Mouse (Mus musculus) brown adipose tissue, adult 24 weeks (tissue): ENCODE results near the gene Plet1. TPM values are rescaled to one million over a fixed set of nuclear protein-coding genes. Genes with fewer than 3 reads are reported as not detected.

ENCODE experiments used
- H3K27ac ChIP-seq: fragments of 200-500 bp; replicated peaks from 2 replicates; pipeline ENCODE4 v1.5.1; 2012; ENCODE audit warnings: low read depth, mild to moderate bottlenecking, low read length
- H3K4me1 ChIP-seq: fragments of 200-500 bp; 2 replicates; pipeline ENCODE4 v1.6.1; 2012; ENCODE audit warnings: low read length, mixed read lengths; ENCODE audit not compliant: control insufficient read depth, insufficient read depth, insufficient read length
- H3K4me3 ChIP-seq: fragments of 200-500 bp; 2 replicates; pipeline ENCODE4 v1.5.1; 2012; ENCODE audit warnings: low read depth, mild to moderate bottlenecking, low read length, moderate library complexity; ENCODE audit not compliant: insufficient read depth
- polyA plus RNA-seq: library from polyadenylated mRNA; stranded (reverse); fragments of >200 nt; gene quantifications from 2 replicates; pipeline ENCODE4 v1.2.4, GENCODE M21; 2012; ENCODE audit not compliant: missing spikeins, insufficient read depth, insufficient read length

Gene Plet1
- polyA plus RNA-seq, 1 experiment: not detected

GRCm38 (mm10) chr9:50500974-50501501 lies 6.7 kb downstream of the Plet1 start:
- H3K4me3 ChIP-seq: peak overlapping the region; percentile 52
- no peak overlapping the region for H3K27ac ChIP-seq
- H3K4me1 ChIP-seq: 0 out of 2 replicates have a peak, but pooled peaks cover 4% of the 10 kb centered on the region

- Histone ChIP-seq H3K4me3 (no peak overlapping the region), H3K4me1 (peaks cover 4% of the 10 kb centered on the region; the same call in 1 of the 2 replicates), H3K27ac (no peak overlapping the region)
Measured at GRCm38 (mm10) chr9:50502949-50503348, 8.6 kb downstream of the Plet1 start.

GRCm38 (mm10) chr9:50505405-50505804 lies 11.1 kb downstream of the Plet1 start:
- Histone ChIP-seq H3K4me1 (peaks cover 4% of the 10 kb centered on the region; the same call in 1 of the 2 replicates), H3K27ac (no peak overlapping the region), H3K4me3 (no peak overlapping the region)

- H3K4me1 ChIP-seq: peaks cover 4% of the 10 kb centered on the region; the same call in 1 of the 2 replicates
- H3K27ac ChIP-seq: peak overlapping the region; percentile 49
- peak overlapping the region; percentile 9; the same call in 1 of the 2 replicates for H3K4me3 ChIP-seq
Measured at GRCm38 (mm10) chr9:50507570-50507969, 13.2 kb downstream of the Plet1 start.

- no peak overlapping the region for H3K4me3 ChIP-seq
- H3K27ac ChIP-seq: no peak overlapping the region
- no peaks in the 10 kb centered on the region for H3K4me1 ChIP-seq
Measured at GRCm38 (mm10) chr9:50515462-50515861, 21.1 kb downstream of the Plet1 start.

- no peak overlapping the region for H3K4me3 ChIP-seq
- H3K4me1 ChIP-seq: no peaks in the 10 kb centered on the region
- H3K27ac ChIP-seq: no peak overlapping the region
Measured at GRCm38 (mm10) chr9:50518781-50519180, 24.5 kb downstream of the Plet1 start.

GRCm38 (mm10) chr9:50520748-50521147 lies 26.4 kb downstream of the Plet1 start:
- H3K4me3 ChIP-seq: no peak overlapping the region
- H3K27ac ChIP-seq: no peak overlapping the region
- no peaks in the 10 kb centered on the region; the same call in none of the 2 replicates for H3K4me1 ChIP-seq

GRCm38 (mm10) chr9:50521562-50521961 lies 27.2 kb downstream of the Plet1 start:
- Histone ChIP-seq H3K27ac (no peak overlapping the region), H3K4me3 (no peak overlapping the region), H3K4me1 (peaks cover under 1% of the 10 kb centered on the region)

- no peak overlapping the region for H3K27ac ChIP-seq
- H3K4me1 ChIP-seq: peaks cover 8% of the 10 kb centered on the region
- H3K4me3 ChIP-seq: no peak overlapping the region
Measured at GRCm38 (mm10) chr9:50522574-50522973, 28.2 kb downstream of the Plet1 start.

- Histone ChIP-seq H3K4me1 (peaks cover 9% of the 10 kb centered on the region), H3K27ac (peak overlapping the region; percentile 82), H3K4me3 (no peak overlapping the region)
Measured at GRCm38 (mm10) chr9:50524936-50525335, 30.6 kb downstream of the Plet1 start.

- Histone ChIP-seq H3K4me1 (peaks cover 9% of the 10 kb centered on the region), H3K27ac (peak overlapping the region; percentile 61; the same call in 1 of the 2 replicates), H3K4me3 (no peak overlapping the region)
Measured at GRCm38 (mm10) chr9:50525585-50525984, 31.3 kb downstream of the Plet1 start.

GRCm38 (mm10) chr9:50527860-50528259 lies 33.5 kb downstream of the Plet1 start:
- Histone ChIP-seq H3K4me1 (peaks cover 9% of the 10 kb centered on the region), H3K27ac (peak overlapping the region; percentile 10; the same call in 1 of the 2 replicates), H3K4me3 (peak overlapping the region; percentile 95)

- Histone ChIP-seq H3K27ac (peak within 1 kb of the TSS; percentile 96), H3K4me3 (peak within 1 kb of the TSS; percentile 95), H3K4me1 (peaks cover 9% of the 10 kb centered on the region)
Measured at GRCm38 (mm10) chr9:50528293-50528892, 34.1 kb downstream of the Plet1 start, which contains the start of gene Pts. Gene Pts (minus strand): TSS chr9:50528724.

- Histone ChIP-seq H3K4me1 (peaks cover 9% of the 10 kb centered on the region), H3K4me3 (no peak overlapping the region), H3K27ac (no peak overlapping the region)
Measured at GRCm38 (mm10) chr9:50530890-50531289, 36.6 kb downstream of the Plet1 start.

- peak overlapping the region; percentile 41; the same call in 1 of the 2 replicates for H3K27ac ChIP-seq
Measured at GRCm38 (mm10) chr9:50533328-50533727, 39.0 kb downstream of the Plet1 start.

GRCm38 (mm10) chr9:50533791-50534190 lies 39.5 kb downstream of the Plet1 start:
- Histone ChIP-seq H3K27ac (no peak overlapping the region), H3K4me3 (no peak overlapping the region), H3K4me1 (no peaks in the 10 kb centered on the region)

More at GRCm38 (mm10) chr9:50533328-50533727, 39.0 kb downstream of the Plet1 start:
- Histone ChIP-seq H3K4me1 (no peaks in the 10 kb centered on the region), H3K4me3 (no peak overlapping the region)
